Comparison of ENCODE assay signal across 8 mouse cellular contexts in genomic region chr3:97296941-97297552, GRCm38 (mm10). TPM values are rescaled to one million over a fixed set of nuclear protein-coding genes. Genes with fewer than 3 reads are reported as not detected.
DNase-seq lines count a peak whose midpoint lies in the region; ATAC-seq lines count a peak whose summit lies in the region.

No protein-coding gene starts in this region.

- peak overlapping the region; percentile 98 for H3K27ac ChIP-seq in forebrain, embryonic 10.5 days
- H3K27ac ChIP-seq in heart, embryonic 16.5 days (ENCODE audit: low read length) = peak overlapping the region; percentile 97
- H3K27ac ChIP-seq in liver, embryonic 15.5 days (replicated peaks) = no peak overlapping the region

- H3K9me3 ChIP-seq in forebrain, embryonic 10.5 days = peaks cover 4% of the 10 kb centered on the region; the same call in 1 of the 2 replicates
- H3K9me3 ChIP-seq in heart, embryonic 16.5 days (replicated peaks; ENCODE audit: control insufficient read depth, low read length) = peaks cover 3% of the 10 kb centered on the region; the same call in 1 of the 2 replicates
- H3K9me3 ChIP-seq in liver, embryonic 15.5 days (replicated peaks) = no peaks in the 10 kb centered on the region

- H3K4me1 ChIP-seq in forebrain, embryonic 10.5 days = peaks cover 54% of the 10 kb centered on the region
- peaks cover 23% of the 10 kb centered on the region for H3K4me1 ChIP-seq in heart, embryonic 16.5 days (ENCODE audit: control insufficient read depth, insufficient read depth, low read length)
- peaks cover 9% of the 10 kb centered on the region for H3K4me1 ChIP-seq in liver, embryonic 15.5 days (replicated peaks)

- peak; percentile 50 for ATAC-seq in heart, embryonic 16.5 days (replicated peaks; ENCODE audit: extremely low read depth, insufficient read depth, low FRiP score)
- no peak; the same call in 1 of the 2 replicates for ATAC-seq in liver, embryonic 15.5 days (ENCODE audit: insufficient read depth)

- 0 out of 2 replicates have a peak, but pooled peaks cover 7% of the 10 kb centered on the region for H3K36me3 ChIP-seq in forebrain, embryonic 10.5 days (replicated peaks)
- H3K36me3 ChIP-seq in heart, embryonic 16.5 days (ENCODE audit: control insufficient read depth, insufficient read depth) = no peaks in the 10 kb centered on the region
- H3K36me3 ChIP-seq in liver, embryonic 15.5 days (replicated peaks) = no peaks in the 10 kb centered on the region

- WGBS in forebrain, embryonic 10.5 days = 3% methylated on average over 16 of the region's 16 CpGs
- WGBS in heart, embryonic 16.5 days = 2% methylated on average over 16 of the region's 16 CpGs
- WGBS in liver, embryonic 15.5 days (ENCODE audit: insufficient replicate concordance) = 9% methylated on average over 16 of the region's 16 CpGs

- peak overlapping the region; percentile 95 for H3K9ac ChIP-seq in heart, embryonic 16.5 days (ENCODE audit: low read length)
- peak overlapping the region; percentile 19 for H3K9ac ChIP-seq in liver, embryonic 15.5 days

- peak overlapping the region; percentile 82 for H3K4me3 ChIP-seq in forebrain, embryonic 10.5 days
- H3K4me3 ChIP-seq in heart, embryonic 16.5 days (ENCODE audit: low read length) = peak overlapping the region; percentile 75
- peak overlapping the region; percentile 51 for H3K4me3 ChIP-seq in liver, embryonic 15.5 days (replicated peaks)

- peak; percentile 27 to 36 for DNase-seq in B cell, adult 2 months
- DNase-seq in adrenal gland, postnatal 4 days (ENCODE audit: low spot score in 2 of 2) = peak; percentile 17 to 18
- peak; percentile 57 for DNase-seq in forebrain, embryonic 10.5 days (ENCODE audit: extremely low spot score, low spot score)
- DNase-seq in kidney, postnatal 10 days = peak; percentile 70
- DNase-seq in neural tube, embryonic 10.5 days (ENCODE audit: extremely low spot score, low spot score) = peak; percentile 79
- DNase-seq in testis, postnatal 10 days (ENCODE audit: low spot score) = peak; percentile 74

- H3K27me3 ChIP-seq in forebrain, embryonic 10.5 days (ENCODE audit: poor library complexity, severe bottlenecking) = no peaks in the 10 kb centered on the region
- H3K27me3 ChIP-seq in heart, embryonic 16.5 days (ENCODE audit: control insufficient read depth, insufficient read depth, low read length) = no peaks in the 10 kb centered on the region
- H3K27me3 ChIP-seq in liver, embryonic 15.5 days = peaks cover 5% of the 10 kb centered on the region; the same call in 1 of the 2 replicates

- peak overlapping the region; percentile 93 for H3K4me2 ChIP-seq in heart, embryonic 16.5 days (ENCODE audit: low read depth, low read length)
- peak overlapping the region; percentile 59 for H3K4me2 ChIP-seq in liver, embryonic 15.5 days

RNA-seq across cellular contexts. Expression of gene Bcl9, which starts 0.7 kb away (rescaled TPM):
- total RNA-seq in adrenal gland, postnatal 4 days (2021) = 10 to 100 TPM; 38.0 to 46.6 TPM
- polyA plus RNA-seq in forebrain, embryonic 10.5 days (2016; fragmentation: Nextera tagmentation; extraction: Ambion mirVana) = 51.4 and 52.7 TPM in 2 replicates
- 29.9 and 31.4 TPM in 2 replicates for polyA plus RNA-seq in heart, embryonic 16.5 days (2015; fragmentation: Nextera tagmentation; extraction: Ambion mirVana)
- polyA plus RNA-seq in liver, embryonic 15.5 days (2015; fragmentation: Nextera tagmentation; extraction: Ambion mirVana) = 3.5 and 5.0 TPM in 2 replicates

Comparison
In these comparisons a context has a peak if more than half of its experiments do, and no peak if none do; other contexts are left out.
1. DNase-seq: peak in every context shown above with its lines; median percentile 79 in neural tube, embryonic 10.5 days; 74 in testis, postnatal 10 days; 70 in kidney, postnatal 10 days; 57 in forebrain, embryonic 10.5 days; 32 in B cell, adult 2 months; 18 in adrenal gland, postnatal 4 days.